Mouse (Mus musculus) embryonic facial prominence, embryonic 11.5 days (tissue): ENCODE measurements around the gene Daam1. TPM values are rescaled to one million over a fixed set of nuclear protein-coding genes. Genes with fewer than 3 reads are reported as not detected.

Source experiments
- ATAC-seq: fragments of 200-750 bp; cut with Nextera tagmentation; replicated peaks from 2 replicates; pipeline ENCODE4 v1.8.0; 2017; ENCODE audit warnings: low read depth; ENCODE audit not compliant: insufficient number of reproducible peaks, low FRiP score, low TSS enrichment
- DNase-seq: peaks from one replicate; pipeline ENCODE4 v3.0.0-alpha.2; 2015; ENCODE audit warnings: low spot score
- H3K27ac ChIP-seq: fragments of 300-500 bp; sonication (generic); replicated peaks from 2 replicates; pipeline ENCODE4 v1.5.1; 2014; ENCODE audit warnings: mild to moderate bottlenecking, low read depth, low read length, control low read depth
- H3K27me3 ChIP-seq: fragments of 300-500 bp; sonication (generic); 2 replicates; pipeline ENCODE4 v1.6.1; 2014; ENCODE audit warnings: mild to moderate bottlenecking, low read length, moderate library complexity, mixed read lengths; ENCODE audit not compliant: control insufficient read depth, insufficient read depth
- H3K36me3 ChIP-seq: fragments of 300-500 bp; sonication (generic); replicated peaks from 2 replicates; pipeline ENCODE4 v1.6.1; 2014; ENCODE audit warnings: low read depth, mild to moderate bottlenecking, low read length, moderate library complexity, mixed read lengths; ENCODE audit not compliant: control insufficient read depth, insufficient read depth
- H3K4me1 ChIP-seq: fragments of 300-500 bp; sonication (generic); 2 replicates; pipeline ENCODE4 v1.6.1; 2014; ENCODE audit warnings: low read length, mixed read lengths; ENCODE audit not compliant: control insufficient read depth, insufficient read depth
- H3K4me2 ChIP-seq: fragments of 300-500 bp; sonication (generic); 2 replicates; pipeline ENCODE4 v1.6.1; 2014; ENCODE audit warnings: low read depth, mild to moderate bottlenecking, control low read depth, low read length, moderate library complexity
- H3K4me3 ChIP-seq: fragments of 300-500 bp; sonication (generic); 2 replicates; pipeline ENCODE4 v1.5.1; 2014; ENCODE audit warnings: low read depth, low read length, control low read depth
- H3K9ac ChIP-seq: fragments of 300-500 bp; sonication (generic); replicated peaks from 2 replicates; pipeline ENCODE4 v1.6.1; 2014; ENCODE audit warnings: mild to moderate bottlenecking, control low read depth, low read length
- H3K9me3 ChIP-seq: fragments of 300-500 bp; sonication (generic); replicated peaks from 2 replicates; pipeline ENCODE4 v1.6.1; 2016; ENCODE audit warnings: mild to moderate bottlenecking, low read length, inconsistent platforms, mixed read lengths; ENCODE audit not compliant: control insufficient read depth
- WGBS: fragments of 180-500 bp; shearing (Covaris S2); extraction: QIAGEN DNeasy Blood & Tissue Kit; methylation state at CpG from one replicate; pipeline ENCODE4 v1.1.7; 2014; 5-methylcytosine and 5-hydroxymethylcytosine counted together
- polyA plus RNA-seq: library from polyadenylated mRNA; unstranded; fragments of >200 nt; fragmentation: Nextera tagmentation; extraction: Ambion mirVana; gene quantifications from 2 replicates; pipeline ENCODE4 v1.2.1, GENCODE M21; 2014

The Daam1 gene
- polyA plus RNA-seq, 1 experiment from 2014 or later: 16.3 TPM

DNA sequence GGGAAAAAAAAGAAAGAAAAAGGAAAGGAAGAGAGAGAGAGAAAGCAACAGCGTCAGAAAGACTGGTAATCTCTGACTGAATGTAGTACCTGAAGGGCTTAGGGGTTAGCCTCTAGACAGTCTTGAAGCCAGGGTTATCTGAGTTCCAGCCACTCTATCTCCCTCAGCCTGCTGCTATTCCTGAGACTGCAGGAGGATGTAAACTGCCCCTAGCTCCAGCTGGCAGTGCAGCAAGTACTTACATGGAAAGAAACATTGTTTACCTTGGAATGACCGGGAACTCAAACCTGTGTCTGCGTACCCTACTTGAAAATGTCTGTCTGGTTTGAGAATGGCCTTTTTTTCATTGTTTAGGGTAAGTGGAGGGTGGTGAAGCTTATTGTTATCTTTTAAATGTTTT is 22.8 kb downstream of the Daam1 start:
- 83% methylated on average over 3 of the region's 3 CpGs for WGBS
- Histone ChIP-seq H3K36me3 (no peaks in the 10 kb centered on the region; the same call in 1 of the 2 replicates), H3K27ac (no peak overlapping the region), H3K9me3 (no peaks in the 10 kb centered on the region), H3K4me3 (no peak overlapping the region), H3K27me3 (no peaks in the 10 kb centered on the region), H3K9ac (no peak overlapping the region), H3K4me2 (no peak overlapping the region), H3K4me1 (no peaks in the 10 kb centered on the region)
- ATAC-seq (no peak), DNase-seq (no peak)

DNA sequence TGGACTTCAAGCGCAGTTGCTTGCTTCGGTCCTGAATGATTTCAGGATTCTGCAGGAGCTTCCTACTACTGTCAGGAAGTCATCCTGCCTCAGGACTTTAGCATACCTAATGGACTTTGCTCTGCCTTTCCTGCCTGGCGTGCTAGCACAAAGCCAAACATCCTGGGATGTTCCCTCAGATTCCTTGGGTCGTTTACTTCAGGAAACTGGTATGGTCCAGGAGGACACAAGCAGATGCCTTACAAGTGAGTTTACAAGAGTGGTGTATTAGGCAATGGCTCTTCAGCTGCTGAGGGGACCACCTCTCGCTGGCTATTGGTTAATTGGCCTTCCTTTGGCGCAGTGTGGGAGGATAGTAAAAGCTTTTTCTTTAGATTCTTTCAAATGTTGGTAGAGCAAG is 23.3 kb downstream of the Daam1 start:
- Histone ChIP-seq H3K9ac (no peak overlapping the region), H3K36me3 (no peaks in the 10 kb centered on the region; the same call in 1 of the 2 replicates), H3K9me3 (no peaks in the 10 kb centered on the region), H3K27ac (no peak overlapping the region), H3K4me3 (no peak overlapping the region), H3K4me1 (no peaks in the 10 kb centered on the region), H3K4me2 (no peak overlapping the region), H3K27me3 (no peaks in the 10 kb centered on the region)
- ATAC-seq (no peak), DNase-seq (no peak)
- WGBS: 75% methylated on average over 6 of the region's 6 CpGs

DNA sequence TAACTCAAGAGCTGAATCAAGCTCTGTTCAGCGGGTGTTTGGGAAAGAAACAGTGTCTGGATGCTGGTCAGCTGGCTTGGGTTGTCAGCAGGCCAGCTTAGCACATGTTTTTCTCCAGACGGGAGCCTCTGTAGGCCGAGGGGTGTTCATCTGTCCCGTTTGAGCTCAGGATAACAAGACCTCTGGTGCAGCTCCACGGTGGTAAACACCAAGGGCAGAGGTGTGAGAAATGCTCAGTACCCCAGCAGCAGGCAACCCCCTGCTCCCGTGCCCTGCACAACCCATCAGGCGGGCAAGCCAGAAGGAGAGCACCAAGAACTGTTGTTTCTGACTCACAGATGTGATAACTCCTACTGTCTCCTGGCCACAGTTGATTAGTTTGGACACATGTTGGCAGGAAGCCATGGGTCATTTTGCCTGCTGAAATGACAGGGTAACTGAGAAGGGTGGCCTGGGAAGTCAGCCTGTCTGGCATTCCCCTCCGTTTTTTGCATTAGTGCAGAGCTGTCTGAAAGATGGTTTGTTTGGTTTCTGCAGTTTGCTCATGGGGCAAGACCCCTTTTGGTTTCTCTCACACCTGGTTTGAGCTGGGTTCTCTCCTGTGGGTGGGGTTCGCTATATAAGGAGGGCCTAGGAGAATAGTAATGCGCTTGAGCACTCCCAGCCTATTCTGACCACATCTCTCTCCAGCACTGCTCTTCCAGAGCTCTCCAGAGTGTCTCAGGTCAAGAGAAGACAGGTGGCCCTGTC is 25.0 kb downstream of the Daam1 start:
- no peak overlapping the region for H3K4me3 ChIP-seq
- 0 out of 2 replicates have a peak, but pooled peaks have one; percentile 48 for ATAC-seq
- H3K36me3 ChIP-seq: no peaks in the 10 kb centered on the region; the same call in 1 of the 2 replicates
- H3K4me2 ChIP-seq: no peak overlapping the region
- DNase-seq: peak; percentile 27
- no peak overlapping the region; the same call in 1 of the 2 replicates for H3K27ac ChIP-seq
- no peaks in the 10 kb centered on the region for H3K27me3 ChIP-seq
- H3K9ac ChIP-seq: no peak overlapping the region; the same call in 1 of the 2 replicates
- no peaks in the 10 kb centered on the region for H3K4me1 ChIP-seq
- WGBS: 39% methylated on average over 10 of the region's 10 CpGs
- H3K9me3 ChIP-seq: no peaks in the 10 kb centered on the region

DNA sequence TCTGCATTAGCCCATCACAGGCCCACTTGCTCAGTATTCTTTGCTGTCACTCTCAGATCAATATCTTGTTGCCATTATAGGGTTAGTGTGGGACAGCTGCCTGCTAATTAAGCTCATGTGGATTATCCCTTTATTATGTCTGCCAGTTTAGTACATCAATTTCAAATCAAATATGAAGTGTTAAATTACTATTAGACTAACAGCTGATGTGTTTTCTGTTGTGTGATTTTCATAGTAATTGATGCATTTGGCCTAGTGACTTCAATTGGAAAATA is 25.5 kb downstream of the Daam1 start:
- Histone ChIP-seq H3K9me3 (no peaks in the 10 kb centered on the region), H3K4me1 (no peaks in the 10 kb centered on the region), H3K27me3 (no peaks in the 10 kb centered on the region), H3K9ac (no peak overlapping the region), H3K36me3 (no peaks in the 10 kb centered on the region; the same call in 1 of the 2 replicates), H3K4me3 (no peak overlapping the region), H3K27ac (no peak overlapping the region), H3K4me2 (no peak overlapping the region)
- DNase-seq (no peak), ATAC-seq (no peak)

DNA sequence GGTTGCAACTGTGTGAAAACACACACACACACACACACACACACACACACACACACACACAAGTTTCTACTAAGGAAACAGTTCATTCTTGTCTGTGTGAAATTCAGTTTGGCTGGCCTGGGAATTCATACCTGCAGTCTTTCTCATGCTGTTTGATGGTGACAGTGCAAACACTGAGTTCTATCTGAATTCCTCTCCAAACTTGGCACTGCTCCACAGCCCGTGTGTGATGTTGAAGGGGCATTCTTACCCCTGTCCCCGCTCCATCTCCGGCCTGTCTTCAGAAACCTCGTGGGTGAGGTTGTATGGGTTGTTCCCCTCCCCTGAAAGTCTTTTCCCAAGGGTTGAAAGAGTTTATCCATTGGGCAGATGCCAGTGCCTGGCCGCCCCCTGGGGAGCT is 28.2 kb downstream of the Daam1 start:
- DNase-seq (no peak), ATAC-seq (no peak)
- Histone ChIP-seq H3K4me1 (no peaks in the 10 kb centered on the region), H3K27me3 (no peaks in the 10 kb centered on the region), H3K9ac (no peak overlapping the region), H3K9me3 (no peaks in the 10 kb centered on the region), H3K4me2 (no peak overlapping the region), H3K4me3 (no peak overlapping the region), H3K27ac (no peak overlapping the region), H3K36me3 (no peaks in the 10 kb centered on the region; the same call in 1 of the 2 replicates)
- WGBS: 82% methylated on average over 5 of the region's 5 CpGs

DNA sequence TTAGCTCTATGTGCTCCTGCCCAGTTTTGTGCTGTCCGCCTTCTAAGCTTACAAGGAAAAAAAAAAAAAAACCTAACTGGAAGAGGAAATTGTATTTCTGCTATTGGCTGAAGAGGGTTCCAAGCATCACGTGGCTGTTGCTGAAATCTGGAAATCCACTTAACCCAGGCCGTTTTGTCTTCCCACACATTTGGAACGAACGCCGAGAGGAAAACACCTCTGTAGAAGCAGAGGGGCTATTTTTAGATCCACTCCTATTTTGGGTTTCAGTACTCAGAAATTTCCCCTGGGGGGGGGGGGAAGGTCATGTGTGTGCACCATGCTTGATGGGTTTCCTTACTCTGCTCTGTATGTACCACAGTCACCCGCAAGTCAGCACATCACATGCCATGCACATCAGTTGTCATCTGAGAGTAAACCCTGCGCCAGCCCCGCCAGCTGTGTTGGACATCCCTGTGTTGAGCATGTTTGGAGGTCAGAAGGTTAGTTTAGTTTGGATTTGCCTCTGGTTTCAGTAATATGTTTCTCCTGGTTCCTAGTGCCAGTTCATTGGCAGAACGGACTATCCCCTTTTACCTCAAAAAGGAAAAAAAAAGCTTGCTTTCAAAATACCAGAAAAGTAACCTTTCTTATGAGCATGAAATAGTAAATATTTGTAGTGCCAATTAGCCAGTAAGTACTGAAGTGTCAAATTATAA is 33.1 kb downstream of the Daam1 start:
- H3K9me3 ChIP-seq: no peaks in the 10 kb centered on the region
- WGBS: 35% methylated on average over 10 of the region's 10 CpGs
- DNase-seq: peak; percentile 46
- H3K9ac ChIP-seq: no peak overlapping the region
- no peaks in the 10 kb centered on the region for H3K27me3 ChIP-seq
- H3K36me3 ChIP-seq: no peaks in the 10 kb centered on the region
- no peak for ATAC-seq
- H3K4me1 ChIP-seq: no peaks in the 10 kb centered on the region; the same call in 1 of the 2 replicates
- no peak overlapping the region for H3K27ac ChIP-seq
- peak overlapping the region; percentile 11 for H3K4me2 ChIP-seq
- H3K4me3 ChIP-seq: no peak overlapping the region

DNA sequence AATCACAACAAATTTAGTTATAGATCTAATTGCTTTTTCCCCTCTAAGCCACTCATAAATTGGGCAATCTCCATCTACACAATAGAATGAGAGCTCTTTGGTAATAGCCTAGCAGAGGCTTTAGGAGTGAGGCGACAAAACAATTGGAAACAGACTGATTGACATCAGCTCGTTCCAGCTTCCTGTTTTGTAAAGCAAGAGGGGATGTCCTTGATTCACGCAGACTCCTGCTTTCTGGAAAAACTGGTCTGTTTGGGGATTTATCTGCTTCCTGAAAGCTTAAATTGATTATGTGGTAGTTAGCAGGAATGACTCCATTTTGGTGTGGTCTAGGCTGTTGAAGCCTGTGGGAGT is 33.6 kb downstream of the Daam1 start:
- Histone ChIP-seq H3K27ac (no peak overlapping the region), H3K36me3 (no peaks in the 10 kb centered on the region), H3K4me3 (no peak overlapping the region), H3K27me3 (no peaks in the 10 kb centered on the region), H3K9ac (no peak overlapping the region), H3K4me1 (no peaks in the 10 kb centered on the region; the same call in 1 of the 2 replicates), H3K9me3 (no peaks in the 10 kb centered on the region), H3K4me2 (no peak overlapping the region)
- DNase-seq (peak; percentile 39), ATAC-seq (no peak)
- WGBS: 10% methylated on average over 3 of the region's 3 CpGs

DNA sequence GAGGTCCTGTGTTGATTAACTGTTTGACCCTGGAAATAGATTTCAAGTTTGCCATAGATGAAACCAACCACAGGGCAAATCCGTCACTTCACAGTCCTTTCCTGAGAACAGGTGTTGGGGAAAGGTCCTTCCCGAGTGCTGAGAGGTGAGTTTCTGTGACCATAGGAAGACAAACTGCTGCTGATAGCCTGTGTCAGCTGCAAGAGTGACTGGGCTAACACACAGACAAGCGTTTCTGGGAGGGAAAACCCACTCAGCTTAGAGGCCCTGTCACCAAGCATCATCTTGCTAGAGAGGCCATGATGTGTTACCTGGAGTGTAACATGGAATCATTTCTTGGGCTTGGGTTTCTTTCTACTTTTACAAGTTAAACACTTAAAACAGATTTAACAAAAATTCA is 35.1 kb downstream of the Daam1 start:
- DNase-seq: no peak
- no peak overlapping the region for H3K4me3 ChIP-seq
- H3K27ac ChIP-seq: no peak overlapping the region
- no peaks in the 10 kb centered on the region for H3K9me3 ChIP-seq
- H3K27me3 ChIP-seq: no peaks in the 10 kb centered on the region
- no peak overlapping the region for H3K4me2 ChIP-seq
- no peak for ATAC-seq
- H3K36me3 ChIP-seq: no peaks in the 10 kb centered on the region
- H3K4me1 ChIP-seq: no peaks in the 10 kb centered on the region; the same call in 1 of the 2 replicates
- 77% methylated on average over 3 of the region's 3 CpGs for WGBS
- no peak overlapping the region for H3K9ac ChIP-seq
